Mouse (Mus musculus) mouse trophoblast stem cell (cell line): Measurements from ENCODE around the gene Arrdc1.

Experiments used
- in situ Hi-C, 2 experiments: fragments of 300-500 bp; cut with MseI, MboI; formaldehyde crosslinking; loops; 2 replicates in 1 of 2; 3 replicates in 1 of 2; pipeline ENCODE4 v1.15.1; 2025

The Arrdc1 gene

GRCm38 (mm10) chr2:24925284-24925683 lies 9.8 kb downstream of the Arrdc1 start:
- in situ Hi-C loops, result no loop called here

- in situ Hi-C loops, result no loop called here
Measured at GRCm38 (mm10) chr2:24923561-24923960, 11.5 kb downstream of the Arrdc1 start.

DNA sequence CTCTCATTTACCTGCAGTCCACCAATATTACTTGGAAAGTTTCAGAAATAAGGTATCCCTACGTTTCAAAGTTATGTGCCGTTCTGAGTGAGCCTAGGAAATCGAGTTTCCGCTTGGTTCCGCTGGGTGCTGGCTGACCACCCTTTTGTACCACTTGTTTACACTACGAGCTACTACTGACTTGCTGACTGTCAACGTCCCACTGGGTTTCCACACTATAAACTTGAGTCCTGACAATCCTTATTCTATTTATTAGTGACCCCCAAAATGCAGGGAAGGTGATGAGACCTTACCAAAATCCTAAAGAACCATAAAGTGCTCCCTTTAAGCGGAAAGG lies 15.2 kb downstream of the Arrdc1 start:
- in situ Hi-C loops, result no loop called here

DNA sequence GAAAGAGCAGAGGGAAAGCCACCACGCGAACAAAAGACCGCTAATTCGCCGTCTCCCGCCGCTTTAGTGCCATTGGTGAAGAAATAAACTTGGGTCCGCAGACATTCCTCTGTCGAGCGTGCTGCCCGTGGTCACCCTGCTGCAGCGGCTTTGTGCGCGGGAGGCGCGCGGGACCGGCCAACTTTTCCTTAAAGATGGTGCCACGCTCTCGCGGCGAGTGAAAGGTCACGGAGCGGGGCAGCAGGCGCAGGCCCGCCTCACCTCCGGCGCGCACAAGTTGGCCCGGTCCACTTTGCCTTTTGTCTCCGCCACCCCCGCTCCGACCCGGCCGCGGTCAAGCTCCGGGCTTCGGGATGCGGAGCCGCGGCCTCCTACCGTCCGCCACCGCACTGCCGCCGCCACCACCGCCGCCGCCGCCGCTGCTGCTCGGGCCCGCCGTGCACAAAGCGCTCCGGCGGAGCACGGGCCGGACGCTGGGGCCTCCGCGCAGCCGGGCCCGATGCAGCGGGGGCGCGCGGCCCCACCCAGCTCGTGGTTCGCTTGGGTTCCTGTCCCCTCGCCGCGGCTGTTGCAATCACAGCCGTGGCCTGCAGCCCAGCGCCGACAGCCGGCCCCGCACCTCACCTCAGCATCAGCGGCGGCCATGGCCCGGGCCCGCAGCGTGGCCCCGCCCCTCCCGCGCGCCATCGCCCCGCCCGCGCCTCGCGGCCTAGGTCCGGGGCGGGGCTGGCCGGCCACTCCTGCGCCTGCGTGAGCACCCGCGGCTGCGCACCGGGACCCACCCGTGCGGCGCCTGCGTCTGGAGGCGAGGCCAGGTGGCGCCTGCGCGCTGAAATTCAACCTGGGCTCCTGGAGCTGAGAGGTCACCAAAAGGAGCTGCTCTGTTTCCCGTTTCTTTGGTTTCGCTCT lies 15.9 kb downstream of the Arrdc1 start, which contains the start of gene Ehmt1:
TSS of gene Ehmt1 (minus strand) at position 685 of the 909 bp plus-strand sequence.
- in situ Hi-C loops, result no loop called here

- in situ Hi-C loops, result no loop called here
Measured at GRCm38 (mm10) chr2:24914762-24915161, 20.3 kb downstream of the Arrdc1 start.

DNA sequence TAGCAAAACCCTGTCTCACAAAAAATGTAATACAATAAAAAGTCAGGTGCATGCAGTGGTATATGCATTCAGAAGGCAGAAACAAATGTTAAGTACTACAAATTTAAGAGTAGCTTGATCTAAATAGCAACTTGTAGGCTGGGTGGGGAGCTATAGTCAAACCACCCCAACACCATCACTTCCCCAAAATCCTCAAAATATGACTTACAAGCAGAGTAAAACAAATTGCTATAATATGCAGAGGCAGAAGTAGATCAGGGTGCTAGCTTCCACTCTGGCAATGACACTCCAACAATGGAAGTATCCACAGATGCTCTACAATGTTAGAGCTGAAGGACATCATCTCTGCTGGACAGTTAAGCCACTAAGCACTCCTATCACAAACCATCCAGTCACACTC lies 22.5 kb downstream of the Arrdc1 start:
- in situ Hi-C loops, result no loop called here

DNA sequence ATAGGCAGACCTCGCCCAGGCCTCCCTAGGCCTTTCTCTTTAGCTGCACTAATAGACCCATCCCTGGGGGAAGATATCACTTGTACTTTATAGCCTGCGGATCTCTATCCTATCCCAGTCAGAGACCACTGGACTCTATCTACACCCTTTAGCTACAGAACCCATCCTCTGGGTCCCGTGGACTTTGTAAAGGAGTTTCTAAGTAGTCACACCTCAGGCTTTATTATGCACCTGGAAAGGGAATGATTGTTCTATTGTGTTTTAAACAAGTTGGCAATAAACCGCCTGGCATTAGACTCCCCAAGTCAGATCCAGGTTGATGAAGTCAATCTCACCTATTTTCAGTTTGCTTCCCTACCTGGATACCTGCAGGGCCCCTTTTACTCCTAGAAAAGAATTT lies 22.9 kb downstream of the Arrdc1 start:
- in situ Hi-C loops, result no loop called here

DNA sequence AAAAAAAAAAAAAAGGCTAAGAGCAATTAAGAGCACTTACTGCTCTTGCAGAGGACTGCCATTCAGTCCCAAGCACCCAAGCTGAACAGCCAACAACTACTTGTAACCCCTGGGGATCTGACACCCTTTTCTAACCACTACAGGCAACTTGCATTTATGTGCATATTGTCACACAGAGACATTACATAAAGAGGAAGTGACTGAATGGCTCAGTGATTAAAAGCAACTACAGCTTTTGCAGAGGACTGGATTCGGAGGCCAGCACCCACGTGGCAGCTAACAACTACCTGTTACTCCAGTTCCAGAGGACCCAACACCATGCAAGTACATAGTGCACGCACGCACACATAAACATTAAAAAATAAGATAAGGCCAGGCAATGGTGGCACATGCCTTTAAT lies 24.6 kb downstream of the Arrdc1 start:
- in situ Hi-C loops, result no loop called here

DNA sequence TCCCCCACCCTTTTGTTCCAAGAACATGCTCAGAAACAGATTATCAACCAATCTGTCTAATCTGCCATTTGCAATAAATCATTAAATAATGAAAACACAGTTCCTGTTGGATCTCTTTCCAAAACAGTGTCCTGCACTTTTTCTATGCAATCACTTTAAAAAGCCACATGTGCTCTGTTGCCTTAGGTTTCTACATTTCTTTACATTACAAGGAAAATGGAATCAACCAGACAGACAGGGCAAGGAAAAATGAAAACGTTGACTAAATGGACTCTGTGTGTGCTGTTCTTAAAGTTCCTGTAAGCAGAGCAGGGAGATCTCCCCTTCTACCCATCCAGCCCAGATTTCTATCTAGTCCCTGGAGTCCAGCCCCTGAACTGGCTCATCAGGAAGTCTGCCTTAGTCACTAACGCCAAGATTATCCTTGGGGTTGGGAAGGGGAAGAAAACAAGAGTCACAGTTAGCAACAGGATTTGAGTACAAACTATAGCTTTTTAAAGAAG lies 29.3 kb downstream of the Arrdc1 start:
- in situ Hi-C loops, result no loop called here

- in situ Hi-C loops, result no loop called here
Measured at GRCm38 (mm10) chr2:24904823-24905652, 30.0 kb downstream of the Arrdc1 start.

DNA sequence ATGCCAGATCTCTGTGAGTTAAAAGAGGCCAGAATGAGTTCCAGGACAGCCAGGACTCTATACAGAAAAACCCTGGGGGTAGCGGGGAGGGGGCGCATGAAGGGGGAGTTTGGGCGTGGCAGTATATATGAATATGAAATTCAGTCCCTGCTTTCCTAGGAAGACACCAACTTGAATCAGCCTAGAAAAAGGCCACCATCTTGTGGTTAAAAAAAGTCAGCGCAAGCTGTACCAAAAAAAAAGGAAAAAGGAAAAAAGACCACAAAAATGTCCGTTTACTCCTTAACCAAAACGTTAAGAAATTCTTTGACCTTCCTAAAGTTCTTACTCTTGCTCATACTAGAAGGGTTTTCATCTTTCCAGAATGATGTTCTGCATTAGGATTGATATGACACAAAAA lies 32.1 kb downstream of the Arrdc1 start:
- in situ Hi-C loops, result no loop called here

DNA sequence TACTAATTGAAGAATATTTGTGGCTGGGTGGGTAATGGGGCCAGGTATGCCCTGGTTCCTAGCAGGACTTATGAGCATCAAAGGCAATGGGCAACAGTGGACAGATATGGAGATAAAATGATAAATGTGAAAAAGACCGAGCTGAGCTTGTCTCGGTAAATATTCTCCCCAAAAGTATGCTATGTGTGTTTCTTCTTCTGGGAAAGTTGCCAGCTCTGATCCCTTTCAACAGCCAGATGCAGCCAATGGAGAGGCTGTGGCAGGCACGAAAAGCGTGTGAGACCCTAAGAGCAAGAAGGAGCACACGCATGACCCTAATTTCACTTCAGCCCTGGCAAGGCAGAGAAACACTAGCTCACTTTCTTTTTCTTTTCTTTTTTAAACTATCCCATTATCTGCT lies 34.0 kb downstream of the Arrdc1 start:
- in situ Hi-C loops, result no loop called here

DNA sequence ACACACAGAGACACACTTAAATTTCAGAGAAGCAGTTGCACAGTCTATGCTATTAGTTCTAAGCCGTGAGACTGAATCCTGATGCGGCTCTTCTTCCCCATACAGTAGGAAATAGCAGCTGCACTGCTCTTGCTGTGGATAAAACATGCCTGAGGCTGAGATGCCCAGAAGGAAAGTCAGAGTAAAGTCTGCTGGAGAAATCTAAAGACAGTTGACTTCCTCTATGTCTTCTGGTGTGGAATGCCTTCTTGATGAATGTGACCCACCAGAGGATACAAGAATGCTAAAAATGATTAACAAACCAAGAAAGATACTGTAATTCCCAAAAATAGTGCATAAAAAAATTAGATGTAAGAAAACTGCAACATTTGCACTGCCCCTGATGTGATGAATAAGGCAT lies 35.8 kb downstream of the Arrdc1 start:
- in situ Hi-C loops, result no loop called here

DNA sequence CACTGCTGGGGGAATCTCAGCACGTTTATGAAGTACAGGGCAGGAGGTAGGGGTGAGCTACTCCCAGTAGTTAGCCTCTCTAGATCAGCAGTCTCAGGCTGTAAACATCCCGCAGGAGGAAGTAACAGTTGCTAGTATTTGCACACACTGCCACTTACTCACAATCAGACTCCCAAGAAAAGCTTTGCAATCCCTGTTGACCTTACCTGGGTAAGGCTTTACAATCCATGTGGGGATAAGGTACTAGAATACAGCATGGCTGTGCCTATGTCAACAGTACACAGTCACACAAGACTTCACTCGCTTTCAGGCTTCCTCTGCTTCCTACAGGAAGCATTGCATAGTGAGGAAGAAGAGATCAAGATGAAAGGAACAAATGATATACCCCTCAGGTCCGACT lies 38.3 kb downstream of the Arrdc1 start:
- in situ Hi-C loops, result no loop called here

DNA sequence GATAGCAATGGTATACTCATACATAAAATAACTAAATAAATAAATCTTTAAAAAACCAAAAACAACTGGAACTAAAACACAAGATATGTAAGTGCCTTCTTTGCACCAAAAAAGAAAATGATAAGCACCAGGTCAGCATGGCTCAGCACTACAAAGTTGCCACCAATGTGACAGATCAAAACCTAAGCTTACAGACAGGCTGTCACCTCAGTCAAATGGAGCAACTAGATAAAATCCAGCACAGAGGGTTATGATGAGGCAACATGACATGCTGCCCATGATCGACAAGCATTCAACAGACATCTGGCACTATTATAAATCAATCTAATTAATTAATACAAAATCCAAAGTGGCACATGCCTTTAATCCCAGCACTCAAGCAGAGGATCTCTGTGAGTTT lies 40.8 kb downstream of the Arrdc1 start:
- in situ Hi-C loops, result no loop called here

GRCm38 (mm10) chr2:24892318-24892717 lies 42.7 kb downstream of the Arrdc1 start:
- in situ Hi-C loops, result no loop called here

- in situ Hi-C loops, result no loop called here
Measured at GRCm38 (mm10) chr2:24890541-24891447, 44.3 kb downstream of the Arrdc1 start.

- in situ Hi-C loops, result no loop called here
Measured at GRCm38 (mm10) chr2:24888895-24889294, 46.2 kb downstream of the Arrdc1 start.

DNA sequence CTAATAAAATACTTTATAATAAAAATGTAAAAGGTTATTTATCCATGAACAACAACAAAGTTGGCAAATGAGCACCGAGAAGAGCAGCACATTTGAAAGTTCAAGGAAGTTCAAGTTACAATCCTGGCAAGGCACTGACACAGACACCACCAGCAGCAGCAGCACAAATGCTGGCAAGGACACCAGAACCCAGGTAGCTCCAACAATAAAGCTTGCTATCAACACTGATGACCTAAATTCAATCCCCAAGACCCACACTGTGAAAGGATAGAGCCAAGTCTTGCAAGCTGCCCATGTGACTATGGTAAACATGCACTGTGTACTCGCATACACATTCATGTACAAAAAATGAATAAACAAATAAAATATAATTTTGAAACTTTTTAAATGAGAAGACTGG lies 54.4 kb downstream of the Arrdc1 start:
- in situ Hi-C loops, result no loop called here
